Mouse (Mus musculus): ENCODE results near the gene Gpr87. TPM values are rescaled to one million over a fixed set of nuclear protein-coding genes. Genes with fewer than 3 reads are reported as not detected.

Gene Gpr87
- polyA plus RNA-seq, 1 experiment = not detected

DNA sequence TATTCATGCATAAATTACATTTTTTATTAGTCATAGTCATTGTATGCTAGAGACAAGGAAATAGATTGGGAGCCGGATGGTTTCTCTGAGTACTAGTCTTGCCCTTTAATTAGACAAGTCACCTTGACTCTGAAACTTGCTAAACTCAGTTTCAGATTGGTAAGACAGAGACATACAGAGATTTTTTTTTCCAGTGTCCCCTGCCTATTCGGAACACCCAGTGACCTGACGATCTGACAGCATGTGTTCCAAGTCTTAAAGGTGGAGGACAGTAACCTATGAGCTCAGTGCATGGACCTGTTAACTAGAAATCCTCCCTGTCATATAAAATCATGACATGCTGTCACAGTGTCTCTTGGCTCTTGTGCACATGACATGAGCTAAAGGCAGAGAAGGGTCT lies 65.4 kb downstream of the Gpr87 start:
- Histone ChIP-seq H3K27me3 (ENCODE audit: control insufficient read depth, insufficient read depth, insufficient read length) (no peaks in the 10 kb centered on the region), H3K4me3 (ENCODE audit: insufficient read depth, poor library complexity, severe bottlenecking) (no peak overlapping the region), H3ac (ENCODE audit: control insufficient read depth, insufficient read length, low read depth) (no peak overlapping the region), H3K79me2 (ENCODE audit: control insufficient read depth, insufficient read depth) (no peaks in the 10 kb centered on the region), H3K36me3 (ENCODE audit: control insufficient read depth, insufficient read depth) (no peaks in the 10 kb centered on the region), H3K79me3 (ENCODE audit: low read depth) (no peaks in the 10 kb centered on the region)
- TF ChIP-seq FOSL1 (IDR thresholded peaks at IDR 0.05; ENCODE audit: insufficient read depth, low read length, poor library complexity, severe bottlenecking) (no peak), CTCF (IDR thresholded peaks at IDR 0.05; ENCODE audit: control insufficient read depth, insufficient read depth, insufficient read length) (no peak), MYOD1 (IDR thresholded peaks at IDR 0.05; ENCODE audit: control insufficient read depth, insufficient read length, low read depth) (no peak), MYOG (IDR thresholded peaks at IDR 0.05; ENCODE audit: control insufficient read depth, extremely low read depth, insufficient read length) (no peak), MAX (IDR thresholded peaks at IDR 0.05) (no peak), USF1 (IDR thresholded peaks at IDR 0.05; ENCODE audit: low read depth) (no peak), CEBPB (IDR thresholded peaks at IDR 0.05; ENCODE audit: low read depth) (no peak)

Other genes starting within 250 kb of the Gpr87 start
- not detected for gene Med12l, start 189.3 kb downstream of the Gpr87 start, polyA plus RNA-seq (2012; fragmentation: generic; extraction: Trizol)
- not detected for gene Gpr171, start 93.3 kb downstream of the Gpr87 start, polyA plus RNA-seq (2012; fragmentation: generic; extraction: Trizol)
- not detected for gene P2ry14, start 41.5 kb downstream of the Gpr87 start, polyA plus RNA-seq (2012; fragmentation: generic; extraction: Trizol)
- not detected for gene P2ry13, start 15.8 kb upstream of the Gpr87 start, polyA plus RNA-seq (2012; fragmentation: generic; extraction: Trizol)
- gene P2ry12, start 67.8 kb upstream of the Gpr87 start, polyA plus RNA-seq (2012; fragmentation: generic; extraction: Trizol) = not detected
- gene Igsf10, start 149.3 kb upstream of the Gpr87 start, polyA plus RNA-seq (2012; fragmentation: generic; extraction: Trizol) = 0.04 TPM

Measured in C2C12 (cell line).